15 mouse cellular contexts compared by ENCODE assay signal in genomic region chr19:5480016-5480415, GRCm38 (mm10). TPM values are rescaled to one million over a fixed set of nuclear protein-coding genes. Genes with fewer than 3 reads are reported as not detected.
"Had no signal": no experiment of that assay in that cellular context is flagged by ENCODE, and none has a peak within 500 bp of the region (broad histone marks: within the 10 kb centered on the region; RNA-seq: fewer than 3 reads in every experiment).

No protein-coding gene starts in this region.

- H3K27ac ChIP-seq: kidney, embryonic 15.5 days; limb, embryonic 12.5 days; liver, embryonic 15.5 days; midbrain, embryonic 10.5 days; neural tube, embryonic 12.5 days; stomach, postnatal 0 days had no signal

- H3K9me3 ChIP-seq: kidney, embryonic 15.5 days; limb, embryonic 12.5 days; liver, embryonic 15.5 days; midbrain, embryonic 10.5 days; neural tube, embryonic 12.5 days had no signal

- DNase-seq: kidney, adult 2 months; kidney, postnatal 14 days; layer of hippocampus, postnatal 36 days; lung, embryonic 14.5 days; lung, postnatal 10 days; lung, postnatal 4 days; midbrain, embryonic 14.5 days; thymus, adult 2 months; thymus, postnatal 25 days had no signal

- H3K4me2 ChIP-seq: kidney, embryonic 15.5 days; limb, embryonic 12.5 days; liver, embryonic 15.5 days; lung, embryonic 14.5 days; neural tube, embryonic 12.5 days had no signal

- H3K4me3 ChIP-seq: kidney, embryonic 15.5 days; limb, embryonic 12.5 days; liver, embryonic 15.5 days; midbrain, embryonic 10.5 days; neural tube, embryonic 12.5 days had no signal

- H3K9ac ChIP-seq: kidney, embryonic 15.5 days; limb, embryonic 12.5 days; liver, embryonic 15.5 days; lung, embryonic 14.5 days; neural tube, embryonic 12.5 days had no signal

- H3K27me3 ChIP-seq: kidney, embryonic 15.5 days; limb, embryonic 12.5 days; neural tube, embryonic 12.5 days had no signal

RNA-seq across cellular contexts. Expression of gene Ctsw, which starts 11.7 kb away (rescaled TPM):
- total RNA-seq: layer of hippocampus, postnatal 36 days had no signal
